Mouse (Mus musculus) midbrain, embryonic 15.5 days (tissue): Measurements from ENCODE around the gene Racgap1. TPM values are rescaled to one million over a fixed set of nuclear protein-coding genes. Genes with fewer than 3 reads are reported as not detected.

Experiments
- ATAC-seq: fragments of 200-750 bp; cut with Nextera tagmentation; replicated peaks from 2 replicates; pipeline ENCODE4 v1.8.0; 2017; ENCODE audit warnings: moderate TSS enrichment
- H3K27ac ChIP-seq: fragments of 300-500 bp; sonication (generic); 2 replicates; pipeline ENCODE4 v1.5.1; 2015; ENCODE audit warnings: mild to moderate bottlenecking, inconsistent platforms
- H3K27me3 ChIP-seq: fragments of 300-500 bp; sonication (generic); replicated peaks from 2 replicates; pipeline ENCODE4 v1.6.1; 2015; ENCODE audit warnings: inconsistent platforms
- H3K36me3 ChIP-seq: fragments of 300-500 bp; sonication (generic); replicated peaks from 2 replicates; pipeline ENCODE4 v1.6.1; 2015; ENCODE audit warnings: inconsistent platforms
- H3K4me1 ChIP-seq: fragments of 300-500 bp; sonication (generic); 2 replicates; pipeline ENCODE4 v1.6.1; 2015; ENCODE audit warnings: inconsistent platforms
- H3K4me2 ChIP-seq: fragments of 300-500 bp; sonication (generic); 2 replicates; pipeline ENCODE4 v1.6.1; 2015; ENCODE audit warnings: inconsistent platforms, mild to moderate bottlenecking, moderate library complexity
- H3K4me3 ChIP-seq: fragments of 300-500 bp; sonication (generic); 2 replicates; pipeline ENCODE4 v1.5.1; 2015; ENCODE audit warnings: mild to moderate bottlenecking, inconsistent platforms
- H3K9ac ChIP-seq: fragments of 300-500 bp; sonication (generic); 2 replicates; pipeline ENCODE4 v1.6.1; 2015; ENCODE audit warnings: mild to moderate bottlenecking, inconsistent platforms
- H3K9me3 ChIP-seq: fragments of 300-500 bp; sonication (generic); 2 replicates; pipeline ENCODE4 v1.6.1; 2016; ENCODE audit warnings: inconsistent platforms
- WGBS: fragments of 180-500 bp; shearing (Covaris S2); methylation state at CpG from one replicate; pipeline ENCODE4 v1.1.7; 2015; ENCODE audit warnings: mixed read lengths; 5-methylcytosine and 5-hydroxymethylcytosine counted together
- polyA plus RNA-seq: library from polyadenylated mRNA; unstranded; fragments of >200 nt; fragmentation: Nextera tagmentation; extraction: Ambion mirVana; gene quantifications from 2 replicates; pipeline ENCODE4 v1.2.1, GENCODE M21; 2015

The Racgap1 gene
- polyA plus RNA-seq, 1 experiment from 2014 or later: 49.0 TPM

DNA sequence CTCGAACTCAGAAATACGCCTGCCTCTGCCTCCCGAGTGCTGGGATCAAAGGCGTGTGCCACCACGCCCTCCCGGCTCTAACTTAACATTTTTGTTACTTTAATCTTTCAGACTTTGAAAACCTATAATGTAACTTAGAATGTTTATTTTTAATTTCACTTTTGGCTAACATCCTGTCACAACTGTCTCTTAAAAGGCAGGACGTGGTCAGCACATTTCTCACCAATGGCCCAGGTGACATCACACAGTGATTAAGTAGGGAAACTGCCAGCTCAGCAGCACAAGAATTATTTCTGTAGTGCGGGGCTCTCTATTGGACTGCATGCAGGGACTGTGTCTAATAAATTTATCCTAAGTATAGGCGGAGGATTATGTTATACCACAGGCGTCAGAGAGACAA lies 7.6 kb downstream of the Racgap1 start:
- ATAC-seq: peak; percentile 56; the same call in 1 of the 2 replicates
- Histone ChIP-seq H3K4me1 (peaks cover 56% of the 10 kb centered on the region), H3K9ac (no peak overlapping the region), H3K36me3 (no peaks in the 10 kb centered on the region), H3K4me3 (no peak overlapping the region), H3K27ac (peak overlapping the region; percentile 53; the same call in 1 of the 2 replicates), H3K4me2 (no peak overlapping the region), H3K27me3 (no peaks in the 10 kb centered on the region), H3K9me3 (no peaks in the 10 kb centered on the region)
- 67% methylated on average over 10 of the region's 10 CpGs for WGBS

DNA sequence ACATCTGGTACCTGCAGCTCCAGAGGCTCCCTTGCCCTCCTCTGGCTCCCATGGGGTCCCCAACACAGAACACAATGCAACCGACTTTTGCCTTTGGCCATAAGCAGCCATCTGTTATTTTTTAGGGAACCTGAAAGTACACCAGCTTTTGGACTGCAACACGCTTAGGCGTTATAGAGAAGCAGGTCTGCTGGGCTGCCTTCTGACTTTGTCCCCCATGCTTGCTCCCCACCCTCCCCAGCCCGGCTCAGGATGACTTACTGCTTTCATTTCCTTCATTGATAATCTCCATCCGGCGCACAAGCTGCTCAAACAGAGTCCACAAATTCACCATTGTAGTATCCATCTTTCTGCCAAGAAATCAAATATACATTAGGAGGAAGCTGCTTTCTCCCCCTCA lies 8.8 kb downstream of the Racgap1 start:
- Histone ChIP-seq H3K27me3 (no peaks in the 10 kb centered on the region), H3K4me2 (no peak overlapping the region), H3K4me1 (peaks cover 50% of the 10 kb centered on the region), H3K4me3 (no peak overlapping the region), H3K27ac (no peak overlapping the region), H3K9me3 (no peaks in the 10 kb centered on the region), H3K9ac (no peak overlapping the region), H3K36me3 (no peaks in the 10 kb centered on the region)
- no peak for ATAC-seq
- WGBS: 57% methylated on average over 6 of the region's 6 CpGs

DNA sequence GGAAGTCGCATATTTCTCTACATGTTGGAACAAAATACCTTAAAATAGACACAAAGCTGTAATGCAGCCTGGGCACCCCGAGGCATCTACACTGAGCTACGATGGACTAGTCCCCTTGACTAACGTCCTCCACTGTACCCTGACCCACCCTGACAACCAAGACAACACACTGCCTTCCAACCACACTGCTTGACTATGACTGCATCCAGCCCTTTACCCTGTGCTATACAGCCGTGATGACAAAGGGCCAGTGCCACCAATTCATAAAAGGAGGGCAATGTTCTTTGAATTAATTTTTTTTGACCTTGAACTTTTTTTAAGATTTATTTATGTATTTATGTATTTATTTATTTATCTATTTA lies 13.4 kb downstream of the Racgap1 start:
- H3K9me3 ChIP-seq: no peaks in the 10 kb centered on the region
- no peak overlapping the region for H3K4me2 ChIP-seq
- ATAC-seq: 0 out of 2 replicates have a peak, but pooled peaks have one; percentile 67
- peaks cover 25% of the 10 kb centered on the region for H3K4me1 ChIP-seq
- H3K9ac ChIP-seq: no peak overlapping the region
- no peaks in the 10 kb centered on the region; the same call in 1 of the 2 replicates for H3K36me3 ChIP-seq
- no peak overlapping the region for H3K4me3 ChIP-seq
- H3K27ac ChIP-seq: peak overlapping the region; percentile 81
- 58% methylated on average over 5 of the region's 5 CpGs for WGBS
- H3K27me3 ChIP-seq: no peaks in the 10 kb centered on the region

DNA sequence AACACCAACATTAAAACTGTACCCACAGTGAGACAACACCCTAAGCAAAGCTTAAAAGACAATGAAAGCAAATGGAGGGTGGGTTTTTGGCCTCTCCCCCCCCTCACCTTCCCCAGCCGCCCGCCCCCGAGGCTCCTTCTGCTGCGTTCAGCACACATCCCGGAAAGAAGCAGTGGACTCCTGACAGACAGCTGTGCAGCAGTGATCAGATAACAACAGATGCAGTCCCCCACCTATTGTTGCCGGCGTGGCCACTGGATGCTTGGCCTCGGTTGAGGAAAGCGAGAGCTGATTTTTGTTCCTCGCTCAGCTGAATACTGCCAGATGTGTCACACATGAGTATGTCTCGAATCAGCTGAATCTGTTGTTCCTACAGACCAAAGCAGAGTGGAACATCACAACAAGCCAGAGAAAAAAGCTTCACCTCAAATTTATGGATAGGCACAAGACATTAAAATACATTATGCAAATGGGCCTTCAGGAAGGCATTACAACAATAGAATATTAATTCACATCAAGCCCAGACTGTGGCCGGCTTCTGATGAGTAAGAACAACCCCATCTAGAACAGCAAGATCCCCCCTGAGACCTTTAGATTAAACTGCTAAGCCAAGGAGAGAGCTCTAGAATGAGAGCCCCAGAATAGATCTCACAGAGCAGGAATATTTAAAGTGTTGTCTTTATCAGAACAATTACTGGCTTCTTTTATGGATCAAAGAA lies 13.9 kb downstream of the Racgap1 start:
- peak; percentile 63; the same call in 1 of the 2 replicates for ATAC-seq
- Histone ChIP-seq H3K27me3 (no peaks in the 10 kb centered on the region), H3K4me1 (peaks cover 23% of the 10 kb centered on the region), H3K36me3 (peaks cover under 1% of the 10 kb centered on the region; the same call in 1 of the 2 replicates), H3K9me3 (no peaks in the 10 kb centered on the region), H3K4me2 (peak overlapping the region; percentile 22), H3K4me3 (no peak overlapping the region), H3K27ac (peak overlapping the region; percentile 81), H3K9ac (no peak overlapping the region)
- 38% methylated on average over 12 of the region's 12 CpGs for WGBS

DNA sequence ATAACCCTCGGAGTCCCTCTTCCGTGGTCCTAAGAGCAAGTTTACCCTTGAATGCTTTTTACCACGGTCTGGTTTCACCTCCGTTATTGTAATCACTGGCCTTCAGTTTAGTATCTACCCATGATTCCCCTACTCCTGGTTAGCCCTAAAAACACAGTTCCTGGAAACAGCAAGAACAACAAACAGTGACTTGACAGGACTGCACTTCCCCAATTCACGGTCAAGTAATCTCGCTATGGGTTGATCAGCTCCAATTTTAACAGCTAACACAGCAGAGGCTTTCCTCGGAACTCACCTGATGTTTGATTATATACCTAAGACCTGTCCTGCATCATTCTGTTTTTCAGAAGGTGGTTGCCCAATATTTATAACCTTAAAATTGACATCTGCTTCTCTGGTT lies 16.8 kb downstream of the Racgap1 start:
- H3K9ac ChIP-seq: no peak overlapping the region
- no peak overlapping the region for H3K4me3 ChIP-seq
- H3K27me3 ChIP-seq: no peaks in the 10 kb centered on the region
- H3K9me3 ChIP-seq: no peaks in the 10 kb centered on the region
- ATAC-seq: no peak
- no peak overlapping the region for H3K27ac ChIP-seq
- H3K4me1 ChIP-seq: peaks cover 20% of the 10 kb centered on the region
- 94% methylated on average over 7 of the region's 7 CpGs for WGBS
- no peak overlapping the region for H3K4me2 ChIP-seq
- H3K36me3 ChIP-seq: peaks cover 12% of the 10 kb centered on the region

DNA sequence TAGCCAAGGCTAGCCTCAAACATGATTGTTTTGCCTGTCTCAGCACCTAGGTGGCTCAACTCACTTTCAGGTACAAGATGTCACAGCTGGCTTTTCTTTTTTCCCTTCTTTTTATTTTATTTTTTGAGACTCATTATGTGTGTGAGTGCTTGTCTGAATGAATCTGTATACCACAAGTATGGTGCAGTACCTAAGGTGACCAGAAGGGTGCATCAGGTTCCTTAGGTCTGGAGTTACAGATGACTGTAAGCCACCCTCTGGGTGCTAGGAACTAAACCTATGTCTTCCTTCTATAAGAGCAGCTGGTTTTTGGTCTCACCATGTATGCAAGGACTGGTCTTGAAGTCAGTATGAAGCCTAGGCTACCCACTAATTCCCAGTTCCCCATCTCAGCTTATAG lies 19.8 kb downstream of the Racgap1 start:
- Histone ChIP-seq H3K27ac (no peak overlapping the region), H3K4me2 (no peak overlapping the region), H3K36me3 (peaks cover 12% of the 10 kb centered on the region), H3K4me1 (peaks cover 6% of the 10 kb centered on the region; the same call in 1 of the 2 replicates), H3K9me3 (no peaks in the 10 kb centered on the region), H3K4me3 (no peak overlapping the region), H3K27me3 (no peaks in the 10 kb centered on the region), H3K9ac (no peak overlapping the region)
- ATAC-seq: no peak

DNA sequence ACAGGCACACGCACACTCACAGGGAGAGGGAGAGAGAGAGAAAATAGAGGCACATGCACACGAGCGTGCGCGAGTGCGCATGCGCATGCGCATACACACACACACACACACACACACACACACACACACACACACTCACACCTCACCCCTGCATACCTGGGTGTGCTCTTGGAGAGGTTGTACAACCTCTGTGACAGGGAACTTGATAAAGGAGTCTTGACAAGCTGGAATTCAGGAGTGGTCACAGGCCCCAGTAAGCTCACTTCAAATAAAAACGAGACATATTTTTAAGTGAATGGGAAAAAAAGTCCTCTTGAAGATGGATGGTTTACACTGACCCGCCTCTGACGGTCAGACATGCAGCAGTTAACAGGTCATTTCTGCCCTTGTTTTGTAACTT lies 29.4 kb downstream of the Racgap1 start:
- no peak overlapping the region for H3K4me2 ChIP-seq
- WGBS: 96% methylated on average over 11 of the region's 11 CpGs

DNA sequence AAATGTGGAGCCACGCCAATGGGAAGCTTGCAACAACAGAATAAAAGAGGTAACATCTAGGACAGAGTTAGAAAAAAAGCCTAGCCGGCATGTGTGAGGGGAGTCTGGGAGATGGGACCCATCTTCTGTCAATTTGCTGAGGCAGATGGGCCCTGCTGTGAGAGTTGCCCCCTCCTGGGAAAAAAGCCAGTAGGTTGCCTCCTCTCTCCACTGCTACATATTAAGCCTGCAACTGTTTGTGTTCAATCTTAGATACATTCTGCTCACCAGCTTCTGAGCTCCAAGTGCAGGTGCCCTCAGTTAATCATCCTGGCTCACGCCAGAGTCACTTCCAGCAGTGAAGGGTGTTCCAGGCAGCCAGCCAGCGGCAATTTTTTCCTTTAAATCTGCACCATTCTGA lies 31.6 kb downstream of the Racgap1 start:
- no peaks in the 10 kb centered on the region for H3K9me3 ChIP-seq
- H3K27ac ChIP-seq: no peak overlapping the region
- 66% methylated on average over 4 of the region's 4 CpGs for WGBS
- H3K4me2 ChIP-seq: no peak overlapping the region
- H3K4me1 ChIP-seq: peaks cover 8% of the 10 kb centered on the region
- H3K4me3 ChIP-seq: no peak overlapping the region
- 0 out of 2 replicates have a peak, but pooled peaks cover 5% of the 10 kb centered on the region for H3K36me3 ChIP-seq
- no peak overlapping the region for H3K9ac ChIP-seq
- no peaks in the 10 kb centered on the region for H3K27me3 ChIP-seq
- ATAC-seq: no peak

More for the DNA sequence above, 29.4 kb downstream of the Racgap1 start:
- Histone ChIP-seq H3K27me3 (no peaks in the 10 kb centered on the region), H3K4me3 (no peak overlapping the region), H3K4me1 (no peaks in the 10 kb centered on the region), H3K36me3 (0 out of 2 replicates have a peak, but pooled peaks cover 8% of the 10 kb centered on the region), H3K9me3 (no peaks in the 10 kb centered on the region), H3K9ac (no peak overlapping the region), H3K27ac (no peak overlapping the region)
- no peak for ATAC-seq

DNA sequence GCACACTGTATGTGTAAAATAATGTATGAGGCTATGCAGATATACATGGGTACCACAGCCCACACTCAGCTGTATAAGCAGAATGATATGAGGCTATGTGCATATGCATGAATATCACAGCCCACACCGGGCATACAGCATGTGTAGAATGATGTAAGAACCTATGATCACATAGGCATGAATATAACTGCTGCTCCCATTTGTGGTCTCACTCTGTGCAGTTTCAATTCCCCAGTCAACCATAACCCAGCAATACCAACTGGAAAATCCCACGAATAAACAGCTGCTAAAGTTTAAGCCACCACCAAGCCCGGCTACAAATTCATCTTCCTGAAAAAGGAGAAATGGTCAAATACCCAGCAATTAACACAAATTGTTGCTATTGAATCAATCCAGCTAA lies 32.9 kb downstream of the Racgap1 start:
- Histone ChIP-seq H3K9ac (no peak overlapping the region), H3K27me3 (no peaks in the 10 kb centered on the region), H3K27ac (no peak overlapping the region), H3K9me3 (no peaks in the 10 kb centered on the region), H3K36me3 (no peaks in the 10 kb centered on the region), H3K4me2 (no peak overlapping the region), H3K4me1 (peaks cover 16% of the 10 kb centered on the region), H3K4me3 (no peak overlapping the region)
- WGBS: 89% methylated on average over 3 of the region's 3 CpGs
- no peak for ATAC-seq

DNA sequence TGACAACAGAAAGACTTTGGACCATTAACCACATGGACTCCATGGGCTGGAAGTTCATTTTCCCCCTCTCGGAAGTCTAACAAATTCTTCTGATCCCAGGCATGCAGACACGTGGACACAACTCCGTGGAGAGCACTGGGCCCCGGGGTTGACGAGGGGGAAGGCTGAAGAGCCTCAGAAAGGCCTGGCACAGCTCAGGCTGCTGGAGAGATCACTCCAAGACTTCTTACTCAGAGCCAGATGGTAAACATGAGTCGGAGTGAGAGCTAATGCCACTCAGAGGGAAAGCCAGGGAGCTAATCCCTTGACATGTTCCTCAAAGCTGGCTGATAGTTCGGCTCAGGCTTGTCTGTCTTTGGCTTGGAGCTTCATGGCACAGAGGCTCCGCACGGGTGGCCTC lies 36.2 kb downstream of the Racgap1 start:
- no peaks in the 10 kb centered on the region for H3K9me3 ChIP-seq
- H3K27me3 ChIP-seq: no peaks in the 10 kb centered on the region
- no peak overlapping the region for H3K4me3 ChIP-seq
- H3K4me2 ChIP-seq: peak overlapping the region; percentile 30; the same call in 1 of the 2 replicates
- no peaks in the 10 kb centered on the region for H3K36me3 ChIP-seq
- H3K9ac ChIP-seq: no peak overlapping the region
- peak overlapping the region; percentile 54 for H3K27ac ChIP-seq
- peaks cover 19% of the 10 kb centered on the region for H3K4me1 ChIP-seq
- ATAC-seq: no peak
- 23% methylated on average over 9 of the region's 9 CpGs for WGBS

DNA sequence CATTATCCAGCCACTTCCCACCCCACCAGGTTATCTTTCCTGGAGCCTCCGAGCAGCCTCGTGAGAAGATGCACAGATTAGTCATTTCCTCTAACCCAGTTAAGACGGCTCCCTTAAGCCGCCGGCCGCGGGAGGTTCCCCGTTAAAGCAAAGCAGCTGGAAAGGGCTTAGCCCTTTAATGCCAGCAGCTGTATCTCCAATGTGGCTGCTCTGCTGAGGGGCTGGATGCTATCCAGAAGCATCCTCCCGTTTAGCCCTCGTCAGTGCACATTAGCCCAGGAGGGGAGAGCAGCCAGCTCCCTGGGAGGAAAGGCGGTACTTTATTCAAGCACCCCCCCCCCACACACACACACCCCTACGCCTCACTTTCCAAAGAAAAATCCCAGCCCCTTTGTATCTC lies 36.7 kb downstream of the Racgap1 start:
- WGBS: 3% methylated on average over 12 of the region's 12 CpGs
- H3K9ac ChIP-seq: no peak overlapping the region
- no peak for ATAC-seq

DNA sequence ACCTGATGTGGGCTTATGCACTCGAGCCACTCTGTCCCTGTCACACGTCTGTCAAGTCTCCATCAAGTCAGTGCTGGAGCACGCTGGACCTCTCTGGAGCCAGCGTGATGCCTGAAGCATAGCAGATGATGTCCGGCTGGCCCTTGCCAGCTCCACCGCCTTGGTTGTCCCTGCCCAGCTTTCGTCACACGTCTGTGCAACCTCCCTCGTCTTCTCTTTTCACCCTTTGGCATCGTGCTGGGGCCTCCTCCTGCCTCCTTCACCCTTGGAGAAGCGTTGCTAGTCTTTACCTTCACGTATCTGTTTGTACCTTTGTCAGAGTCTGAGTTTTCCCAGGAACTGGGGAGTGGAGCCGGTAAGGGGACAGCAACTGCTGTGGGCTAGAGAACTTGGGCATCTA lies 37.2 kb downstream of the Racgap1 start:
- Histone ChIP-seq H3K9me3 (no peaks in the 10 kb centered on the region), H3K27ac (peak overlapping the region; percentile 54), H3K4me3 (no peak overlapping the region), H3K9ac (no peak overlapping the region), H3K4me2 (0 out of 2 replicates have a peak overlapping the region, but pooled peaks have one; percentile 30), H3K36me3 (no peaks in the 10 kb centered on the region), H3K4me1 (peaks cover 19% of the 10 kb centered on the region), H3K27me3 (no peaks in the 10 kb centered on the region)
- 73% methylated on average over 13 of the region's 13 CpGs for WGBS
- no peak for ATAC-seq

More for the DNA sequence above, 36.7 kb downstream of the Racgap1 start:
- Histone ChIP-seq H3K27ac (peak overlapping the region; percentile 54), H3K9me3 (no peaks in the 10 kb centered on the region), H3K27me3 (no peaks in the 10 kb centered on the region), H3K36me3 (no peaks in the 10 kb centered on the region), H3K4me3 (no peak overlapping the region), H3K4me1 (peaks cover 19% of the 10 kb centered on the region), H3K4me2 (peak overlapping the region; percentile 30)

DNA sequence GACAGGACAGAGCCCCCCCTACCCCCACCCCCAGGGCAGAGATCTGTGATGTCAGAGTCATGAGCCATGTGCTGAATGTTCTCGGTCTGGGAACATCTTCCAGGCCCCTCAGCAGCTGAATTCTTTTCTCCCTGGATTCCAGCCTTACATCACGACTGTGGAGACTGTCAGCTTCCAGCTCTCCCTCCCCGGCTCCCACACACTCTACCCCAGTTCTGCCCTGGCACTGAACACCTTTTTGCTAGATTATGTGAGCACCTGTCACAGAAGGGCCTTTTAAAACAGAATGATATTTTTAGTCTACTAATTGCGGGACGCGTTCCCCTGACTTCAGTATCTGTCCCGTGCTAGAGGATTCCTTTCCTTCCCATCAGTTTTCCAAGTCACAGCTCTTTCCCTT lies 39.9 kb downstream of the Racgap1 start:
- ATAC-seq: no peak
- Histone ChIP-seq H3K9me3 (no peaks in the 10 kb centered on the region), H3K27me3 (no peaks in the 10 kb centered on the region), H3K27ac (peak overlapping the region; percentile 1; the same call in 1 of the 2 replicates), H3K4me1 (peaks cover 32% of the 10 kb centered on the region), H3K9ac (no peak overlapping the region), H3K4me2 (no peak overlapping the region), H3K36me3 (no peaks in the 10 kb centered on the region), H3K4me3 (no peak overlapping the region)
- WGBS: 66% methylated on average over 7 of the region's 7 CpGs
